Mouse (Mus musculus): ENCODE results near the gene Ssr3. TPM values are rescaled to one million over a fixed set of nuclear protein-coding genes. Genes with fewer than 3 reads are reported as not detected.

The Ssr3 gene
- polyA plus RNA-seq, 1 experiment from 2014 or later, result 212 TPM

DNA sequence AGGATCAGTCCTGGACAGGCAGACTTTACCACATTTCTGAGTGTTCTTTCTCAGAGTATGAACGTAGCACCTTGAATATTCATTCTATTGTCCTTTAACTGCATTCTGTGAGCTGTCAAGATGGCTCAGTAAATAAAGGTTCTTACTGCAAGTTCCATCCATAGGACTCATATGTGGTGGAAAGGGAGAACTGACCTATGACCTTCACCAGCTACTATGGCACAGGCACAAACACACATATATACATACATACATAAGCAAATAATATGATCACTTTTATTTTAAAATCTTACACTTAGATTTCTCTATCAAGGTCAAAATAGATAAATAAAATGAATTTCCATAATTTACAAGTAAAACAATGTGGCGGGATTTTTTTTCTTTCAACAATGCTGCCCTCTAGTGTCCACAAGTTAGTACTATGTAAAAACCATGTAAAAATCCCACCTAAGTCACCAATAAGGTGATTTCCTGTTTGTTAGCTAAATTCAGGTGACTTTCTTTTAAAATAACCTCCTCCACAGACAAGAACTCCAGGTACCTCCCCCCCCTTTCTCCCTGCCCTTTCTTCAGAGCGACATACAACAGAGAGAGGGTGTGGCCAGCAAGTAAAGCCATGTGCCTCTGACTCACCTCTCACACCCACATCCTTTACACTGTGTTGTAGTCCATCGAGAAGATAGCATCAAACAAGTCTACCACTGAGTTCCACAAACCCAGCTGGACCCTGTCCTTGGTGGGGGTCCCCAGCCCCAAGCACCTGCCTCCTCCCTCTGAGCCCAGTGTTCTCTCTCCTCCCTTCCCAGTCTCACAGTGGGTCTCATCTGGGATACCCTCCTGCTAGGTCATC lies 39.9 kb downstream of the Ssr3 start:
- H3K27ac ChIP-seq (replicated peaks; ENCODE audit: low read depth, low read length), result no peak overlapping the region
- ATAC-seq (ENCODE audit: low FRiP score, low TSS enrichment), result peak; percentile 62; the same call in 1 of the 2 replicates
- no peak overlapping the region for H3K4me3 ChIP-seq (replicated peaks; ENCODE audit: low read depth, low read length)
- H3K4me2 ChIP-seq (ENCODE audit: low read length), result no peak overlapping the region
- H3K27me3 ChIP-seq (ENCODE audit: control insufficient read depth, insufficient read depth, low read length), result no peaks in the 10 kb centered on the region
- no peaks in the 10 kb centered on the region for H3K4me1 ChIP-seq (ENCODE audit: control insufficient read depth, insufficient read depth, low read length)
- H3K9ac ChIP-seq (replicated peaks; ENCODE audit: low read length), result no peak overlapping the region
- peak; percentile 84 for DNase-seq
- H3K36me3 ChIP-seq (ENCODE audit: control insufficient read depth, insufficient read depth, low read length), result no peaks in the 10 kb centered on the region
- H3K9me3 ChIP-seq (ENCODE audit: control insufficient read depth, low read length), result no peaks in the 10 kb centered on the region
- WGBS, result 48% methylated on average over 4 of the region's 4 CpGs

DNA sequence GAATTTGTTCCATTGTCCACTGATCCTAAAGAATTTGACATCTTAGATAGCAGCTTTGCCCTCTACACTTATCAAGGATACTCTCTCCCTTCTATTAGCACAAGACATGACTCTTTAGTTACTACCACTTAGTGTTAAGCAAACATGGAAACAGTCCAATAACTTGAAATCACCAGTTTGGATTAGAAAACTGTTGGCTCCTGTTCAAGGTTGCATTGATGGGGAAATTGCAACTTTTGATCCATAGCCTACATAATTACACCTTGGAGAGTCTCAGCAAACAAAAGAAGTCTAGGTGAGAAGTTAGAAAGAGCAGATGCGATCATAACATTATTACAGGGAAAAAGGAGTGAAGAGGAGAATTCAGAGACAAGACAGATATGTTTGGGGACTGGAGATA lies 46.2 kb downstream of the Ssr3 start:
- Histone ChIP-seq H3K9me3 (ENCODE audit: control insufficient read depth, low read length) (no peaks in the 10 kb centered on the region), H3K9ac (replicated peaks; ENCODE audit: low read length) (no peak overlapping the region), H3K4me3 (replicated peaks; ENCODE audit: low read depth, low read length) (no peak overlapping the region), H3K27me3 (ENCODE audit: control insufficient read depth, insufficient read depth, low read length) (no peaks in the 10 kb centered on the region), H3K4me1 (ENCODE audit: control insufficient read depth, insufficient read depth, low read length) (no peaks in the 10 kb centered on the region), H3K4me2 (ENCODE audit: low read length) (no peak overlapping the region), H3K27ac (replicated peaks; ENCODE audit: low read depth, low read length) (no peak overlapping the region), H3K36me3 (ENCODE audit: control insufficient read depth, insufficient read depth, low read length) (no peaks in the 10 kb centered on the region)
- DNase-seq (no peak), ATAC-seq (ENCODE audit: low FRiP score, low TSS enrichment) (no peak)
- 96% methylated on average over 1 of the region's 1 CpGs for WGBS

DNA sequence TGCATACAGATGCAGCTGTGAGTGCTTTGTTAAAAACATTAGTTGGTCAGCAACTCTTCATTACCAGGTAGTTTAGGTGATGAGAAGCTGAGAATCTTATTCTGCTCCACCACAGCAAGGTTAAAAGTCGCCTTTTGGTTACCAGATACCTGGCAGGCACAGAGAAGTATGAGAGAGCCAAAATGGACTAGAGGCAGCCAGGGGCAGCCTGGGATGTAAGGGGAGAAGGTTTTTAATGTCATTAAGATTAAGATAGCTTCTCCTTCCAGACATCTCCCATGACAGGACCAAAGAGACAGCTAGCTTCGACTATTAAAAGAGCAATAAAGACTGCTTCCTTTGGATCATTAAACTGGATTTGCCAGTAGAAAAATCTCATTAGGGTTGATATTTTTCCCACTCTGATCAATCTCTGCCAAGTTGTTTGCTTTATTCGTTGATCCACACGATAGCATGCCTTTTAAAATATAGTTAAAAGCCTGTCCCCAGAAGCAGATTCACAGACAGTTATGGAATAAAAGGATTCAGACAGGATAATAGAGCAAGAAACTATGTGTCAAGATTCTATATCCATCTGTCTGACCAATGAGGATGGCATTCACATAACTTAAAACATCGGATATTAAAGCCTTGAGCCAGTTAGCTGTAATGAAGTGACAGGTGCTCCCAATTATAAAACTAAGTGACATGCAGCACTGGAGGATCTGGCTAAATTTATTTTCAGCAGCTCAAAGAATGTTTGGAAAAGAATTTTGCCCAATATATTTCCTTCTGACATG lies 52.1 kb downstream of the Ssr3 start:
- ATAC-seq (ENCODE audit: low FRiP score, low TSS enrichment), result no peak
- no peak overlapping the region for H3K9ac ChIP-seq (replicated peaks; ENCODE audit: low read length)
- no peak for DNase-seq
- H3K27me3 ChIP-seq (ENCODE audit: control insufficient read depth, insufficient read depth, low read length), result no peaks in the 10 kb centered on the region
- WGBS, result 76% methylated on average over 5 of the region's 5 CpGs
- H3K9me3 ChIP-seq (ENCODE audit: control insufficient read depth, low read length), result no peaks in the 10 kb centered on the region
- H3K36me3 ChIP-seq (ENCODE audit: control insufficient read depth, insufficient read depth, low read length), result no peaks in the 10 kb centered on the region
- H3K4me3 ChIP-seq (replicated peaks; ENCODE audit: low read depth, low read length), result no peak overlapping the region
- no peak overlapping the region for H3K4me2 ChIP-seq (ENCODE audit: low read length)
- no peaks in the 10 kb centered on the region for H3K4me1 ChIP-seq (ENCODE audit: control insufficient read depth, insufficient read depth, low read length)
- no peak overlapping the region for H3K27ac ChIP-seq (replicated peaks; ENCODE audit: low read depth, low read length)

DNA sequence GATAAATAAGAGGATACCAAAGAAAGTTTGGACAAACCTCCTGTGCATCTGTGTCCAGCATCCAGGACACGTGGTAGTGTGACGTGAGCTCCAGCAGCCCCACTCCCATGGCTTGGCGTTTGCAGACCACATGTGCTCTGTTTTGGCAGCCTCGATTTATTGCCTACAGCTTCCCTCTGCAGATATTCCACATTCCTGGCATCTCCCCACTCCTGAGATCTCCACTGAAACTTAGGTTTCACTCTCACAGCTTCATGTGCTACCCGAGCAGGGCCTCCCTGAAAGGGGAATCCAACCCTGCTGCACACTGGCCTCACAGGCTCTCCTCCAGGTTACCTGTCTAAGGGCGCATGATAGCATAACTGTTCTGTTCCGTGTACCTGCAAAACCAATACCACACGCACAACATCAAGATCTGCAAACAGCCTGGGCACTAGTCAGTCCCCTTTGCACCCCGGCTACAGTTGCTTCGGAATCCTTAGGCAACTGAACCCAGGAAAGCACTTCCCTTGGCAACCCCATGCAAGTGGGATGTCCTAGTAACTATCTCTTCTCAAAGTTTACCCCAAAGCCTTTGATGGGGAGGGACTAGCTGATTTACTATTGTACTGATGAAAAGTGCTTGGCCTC lies 54.5 kb downstream of the Ssr3 start:
- Histone ChIP-seq H3K4me3 (replicated peaks; ENCODE audit: low read depth, low read length) (no peak overlapping the region), H3K27me3 (ENCODE audit: control insufficient read depth, insufficient read depth, low read length) (no peaks in the 10 kb centered on the region), H3K27ac (replicated peaks; ENCODE audit: low read depth, low read length) (no peak overlapping the region), H3K36me3 (ENCODE audit: control insufficient read depth, insufficient read depth, low read length) (no peaks in the 10 kb centered on the region), H3K9me3 (ENCODE audit: control insufficient read depth, low read length) (no peaks in the 10 kb centered on the region), H3K9ac (replicated peaks; ENCODE audit: low read length) (no peak overlapping the region), H3K4me1 (ENCODE audit: control insufficient read depth, insufficient read depth, low read length) (no peaks in the 10 kb centered on the region), H3K4me2 (ENCODE audit: low read length) (no peak overlapping the region)
- ATAC-seq (ENCODE audit: low FRiP score, low TSS enrichment) (no peak), DNase-seq (no peak)
- 91% methylated on average over 10 of the region's 10 CpGs for WGBS

Other genes with a start within 250 kb of the Ssr3 start
- gene Tiparp, start 135.8 kb upstream of the Ssr3 start, polyA plus RNA-seq (2014; fragmentation: Nextera tagmentation; extraction: Ambion mirVana), result 23.2 and 31.8 TPM in 2 replicates

Data from midbrain, embryonic 14.5 days (tissue).